Mouse (Mus musculus): ENCODE results near the gene AC124502.3.

DNA sequence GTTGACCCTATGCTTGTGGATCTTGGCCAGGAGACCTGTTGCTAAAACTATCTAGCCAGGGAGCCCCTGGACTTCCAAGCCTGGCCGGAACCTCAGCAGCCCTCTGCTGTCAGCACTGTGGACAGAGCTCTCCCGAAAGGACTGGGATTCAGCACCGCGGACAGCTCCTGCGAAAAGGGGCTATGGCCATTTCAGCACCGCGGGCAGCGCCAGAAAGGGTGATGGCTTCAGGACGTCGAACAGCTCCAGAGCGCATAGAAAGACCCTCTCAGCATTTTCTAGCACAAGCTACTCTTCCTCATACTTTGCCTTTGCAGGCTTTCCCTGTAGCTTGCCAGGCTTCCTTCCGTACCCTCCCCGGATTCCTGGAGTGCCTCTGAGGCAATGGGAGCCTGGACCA lies 49.7 kb upstream of the AC124502.3 start:
- TF ChIP-seq GATA1 (IDR thresholded peaks at IDR 0.05; ENCODE audit: borderline replicate concordance, low read length) (no peak), FLI1 (IDR thresholded peaks at IDR 0.05; ENCODE audit: low read length) (no peak)
